Mouse (Mus musculus) midbrain, embryonic 16.5 days (tissue): ENCODE data around the gene Efcab2. TPM values are rescaled to one million over a fixed set of nuclear protein-coding genes. Genes with fewer than 3 reads are reported as not detected.

ENCODE experiments used
- ATAC-seq: fragments of 200-750 bp; cut with Nextera tagmentation; 2 replicates; pipeline ENCODE4 v1.8.0; 2017; ENCODE audit warnings: moderate TSS enrichment
- H3K27ac ChIP-seq: fragments of 300-500 bp; sonication (generic); 2 replicates; pipeline ENCODE4 v1.5.1; 2014; ENCODE audit warnings: mild to moderate bottlenecking, low read length, mixed read lengths
- H3K27me3 ChIP-seq: fragments of 300-500 bp; sonication (generic); 2 replicates; pipeline ENCODE4 v1.6.1; 2014; ENCODE audit warnings: low read depth, low read length, mixed read lengths; ENCODE audit not compliant: control insufficient read depth, insufficient read depth
- H3K36me3 ChIP-seq: fragments of 300-500 bp; sonication (generic); 2 replicates; pipeline ENCODE4 v1.6.1; 2014; ENCODE audit warnings: mild to moderate bottlenecking, low read length, moderate library complexity, mixed read lengths; ENCODE audit not compliant: control insufficient read depth, insufficient read depth
- H3K4me1 ChIP-seq: fragments of 300-500 bp; sonication (generic); 2 replicates; pipeline ENCODE4 v1.6.1; 2014; ENCODE audit warnings: mild to moderate bottlenecking, low read length, mixed read lengths; ENCODE audit not compliant: control insufficient read depth, insufficient read depth
- H3K4me2 ChIP-seq: fragments of 300-500 bp; sonication (generic); 2 replicates; pipeline ENCODE4 v1.6.1; 2014; ENCODE audit warnings: mild to moderate bottlenecking, low read length, mixed read lengths
- H3K4me3 ChIP-seq: fragments of 300-500 bp; sonication (generic); 2 replicates; pipeline ENCODE4 v1.5.1; 2014; ENCODE audit warnings: low read depth, mild to moderate bottlenecking, low read length, moderate library complexity, mixed read lengths
- H3K9ac ChIP-seq: fragments of 300-500 bp; sonication (generic); 2 replicates; pipeline ENCODE4 v1.6.1; 2014; ENCODE audit warnings: low read depth, low read length, mixed read lengths
- H3K9me3 ChIP-seq: fragments of 300-500 bp; sonication (generic); replicated peaks from 2 replicates; pipeline ENCODE4 v1.6.1; 2014; ENCODE audit warnings: mild to moderate bottlenecking, low read length, mixed read lengths; ENCODE audit not compliant: control insufficient read depth, poor library complexity, severe bottlenecking
- WGBS: fragments of 180-500 bp; shearing (Covaris S2); extraction: QIAGEN DNeasy Blood & Tissue Kit; methylation state at CpG from one replicate; pipeline ENCODE4 v1.1.7; 2014; 5-methylcytosine and 5-hydroxymethylcytosine counted together
- microRNA-seq: library from miRNA; unstranded; fragments of <30 nt; microRNA quantifications from one replicate; pipeline ENCODE4, GENCODE M21; 2017
- polyA plus RNA-seq: library from polyadenylated mRNA; unstranded; fragments of >200 nt; fragmentation: Nextera tagmentation; extraction: Ambion mirVana; gene quantifications from 2 replicates; pipeline ENCODE4 v1.2.1, GENCODE M21; 2015

Efcab2 gene
- polyA plus RNA-seq, 1 experiment from 2014 or later = 11.8 TPM

DNA sequence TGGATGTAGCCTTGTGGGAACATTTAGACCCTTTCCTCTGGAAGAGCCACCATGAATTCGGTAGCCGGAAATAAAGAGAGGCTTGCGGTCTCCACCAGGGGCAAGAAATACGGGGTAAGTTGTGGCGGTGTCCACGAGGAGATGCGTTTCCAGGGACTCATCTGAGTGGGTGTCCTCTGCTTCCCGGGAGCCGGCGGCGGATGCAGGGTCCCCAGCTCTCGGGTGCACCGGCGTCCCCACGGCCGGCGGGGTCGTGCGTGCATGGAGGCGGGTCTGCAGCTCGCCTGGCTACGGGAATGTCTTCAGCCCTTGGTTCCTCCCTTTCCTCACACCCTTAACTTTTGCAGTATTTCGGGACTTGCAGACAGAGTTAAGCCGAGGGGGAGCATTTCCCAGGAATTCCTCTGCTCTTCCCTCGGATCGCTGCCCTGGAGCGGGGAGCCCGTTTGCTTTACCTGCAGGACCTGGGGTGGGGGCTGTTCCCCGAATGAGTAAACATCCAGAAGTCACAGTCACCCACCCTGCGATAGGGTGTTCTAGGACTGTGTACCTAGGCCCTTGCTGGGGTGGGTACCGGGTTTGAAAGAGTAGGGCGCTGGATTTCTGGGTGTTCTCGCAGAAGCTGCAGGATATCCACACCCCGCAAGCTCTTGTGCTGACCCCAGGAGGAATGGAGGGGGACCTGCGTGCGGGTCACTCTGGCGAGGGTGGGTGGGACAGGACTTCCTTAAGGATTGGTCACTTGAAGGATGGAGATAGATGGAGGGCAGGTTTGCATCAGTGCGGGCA, 123.8 kb downstream of the Efcab2 start:
- Histone ChIP-seq H3K4me2 (peak overlapping the region; percentile 99), H3K9ac (peak overlapping the region; percentile 86), H3K4me1 (peaks cover 9% of the 10 kb centered on the region; the same call in 1 of the 2 replicates), H3K4me3 (peak overlapping the region; percentile 70), H3K9me3 (no peaks in the 10 kb centered on the region), H3K27me3 (no peaks in the 10 kb centered on the region), H3K36me3 (no peaks in the 10 kb centered on the region), H3K27ac (peak overlapping the region; percentile 90)
- ATAC-seq = peak; percentile 14; the same call in 1 of the 2 replicates
- 0% methylated on average over 38 of the region's 38 CpGs for WGBS

DNA sequence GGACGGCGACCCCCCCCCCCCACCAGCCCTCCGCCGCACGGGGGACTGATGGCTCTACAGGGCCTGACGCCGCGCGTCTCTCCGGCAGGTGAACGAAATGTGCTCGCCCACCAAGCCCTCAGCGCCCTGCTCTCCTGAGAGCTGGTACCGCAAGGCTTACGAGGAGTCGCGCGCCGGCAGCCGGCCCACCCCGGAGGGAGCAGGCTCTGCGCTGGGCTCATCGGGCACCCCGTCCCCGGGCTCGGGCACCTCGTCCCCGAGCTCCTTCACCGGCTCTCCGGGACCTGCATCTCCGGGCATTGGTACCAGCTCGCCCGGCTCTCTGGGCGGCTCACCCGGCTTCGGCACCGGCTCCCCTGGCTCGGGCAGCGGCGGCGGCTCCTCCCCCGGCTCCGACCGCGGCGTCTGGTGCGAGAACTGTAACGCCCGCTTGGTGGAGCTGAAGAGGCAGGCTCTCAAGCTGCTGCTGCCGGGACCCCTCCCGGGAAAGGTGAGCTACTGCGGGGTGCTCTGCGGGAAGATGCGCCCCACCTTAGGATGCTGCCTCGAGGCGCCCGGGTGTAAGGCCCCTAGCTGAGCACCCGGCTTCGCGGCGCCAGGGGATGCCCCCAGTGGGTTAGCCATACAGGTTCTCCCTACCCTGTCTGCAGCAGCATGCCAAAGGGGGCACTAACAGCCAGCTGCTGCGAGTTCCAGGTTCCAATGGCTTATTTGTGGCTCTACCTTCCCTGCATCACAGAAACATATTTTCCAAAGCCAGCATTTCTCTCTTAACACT, 124.6 kb downstream of the Efcab2 start:
- peak overlapping the region; percentile 86 for H3K9ac ChIP-seq
- no peaks in the 10 kb centered on the region for H3K27me3 ChIP-seq
- H3K27ac ChIP-seq = peak overlapping the region; percentile 90
- under 1% methylated on average over 59 of the region's 62 CpGs for WGBS
- H3K4me3 ChIP-seq = peak overlapping the region; percentile 70
- peaks cover 9% of the 10 kb centered on the region; the same call in 1 of the 2 replicates for H3K4me1 ChIP-seq
- peak overlapping the region; percentile 99 for H3K4me2 ChIP-seq
- no peaks in the 10 kb centered on the region for H3K9me3 ChIP-seq
- ATAC-seq = peak; percentile 55
- no peaks in the 10 kb centered on the region for H3K36me3 ChIP-seq

Small RNA genes lying within 50 kb of the gene (microRNA-seq; reads per million reads assigned to microRNA genes)
- not detected for gene Gm27458

Other genes starting within 250 kb of the Efcab2 start
- 21.3 and 22.7 TPM in 2 replicates for gene Desi2, start 218.7 kb upstream of the Efcab2 start, polyA plus RNA-seq
- gene Cox20, start 87.0 kb upstream of the Efcab2 start, polyA plus RNA-seq = 100 and 120 TPM in 2 replicates
- 178 and 206 TPM in 2 replicates for gene Hnrnpu, start 68.3 kb upstream of the Efcab2 start, polyA plus RNA-seq
- 7.8 and 8.1 TPM in 2 replicates for gene Kif26b, start 123.0 kb downstream of the Efcab2 start, polyA plus RNA-seq